Mouse (Mus musculus) heart, embryonic 10.5 days (tissue): ENCODE measurements around the gene Psmd2. TPM values are rescaled to one million over a fixed set of nuclear protein-coding genes. Genes with fewer than 3 reads are reported as not detected.
A peak's percentile ranks its signal among the peaks of the same experiment; 100 is the strongest.
"Not testable (repeated sequence)": the region's sequence is repeated elsewhere in the genome, so short reads cannot be mapped to it uniquely, and the experiment has no call there.

ENCODE experiments used
- DNase-seq: peaks from one replicate; pipeline ENCODE4 v3.0.0-alpha.2; 2017; ENCODE audit warnings: low spot score
- H3K27ac ChIP-seq: fragments of 300-500 bp; sonication (generic); 2 replicates; pipeline ENCODE4 v1.5.1; 2016; ENCODE audit warnings: mild to moderate bottlenecking
- H3K27me3 ChIP-seq: fragments of 300-500 bp; sonication (generic); 2 replicates; pipeline ENCODE4 v1.6.1; 2016; ENCODE audit warnings: mild to moderate bottlenecking; ENCODE audit not compliant: poor library complexity, insufficient read depth, severe bottlenecking
- H3K36me3 ChIP-seq: fragments of 300-500 bp; sonication (generic); 2 replicates; pipeline ENCODE4 v1.6.1; 2016; ENCODE audit warnings: mild to moderate bottlenecking, moderate library complexity
- H3K4me1 ChIP-seq: fragments of 300-500 bp; sonication (generic); 2 replicates; pipeline ENCODE4 v1.6.1; 2016; ENCODE audit warnings: mild to moderate bottlenecking
- H3K4me3 ChIP-seq: fragments of 300-500 bp; sonication (generic); 2 replicates; pipeline ENCODE4 v1.5.1; 2016; ENCODE audit warnings: mild to moderate bottlenecking, moderate library complexity
- H3K9me3 ChIP-seq: fragments of 300-500 bp; sonication (generic); 2 replicates; pipeline ENCODE4 v1.6.1; 2016; ENCODE audit warnings: mild to moderate bottlenecking, moderate library complexity
- WGBS: fragments of 180-500 bp; shearing (Covaris S2); methylation state at CpG from one replicate; pipeline ENCODE4 v1.1.7; 2016; 5-methylcytosine and 5-hydroxymethylcytosine counted together
- polyA plus RNA-seq: library from polyadenylated mRNA; unstranded; fragments of >200 nt; fragmentation: Nextera tagmentation; extraction: Ambion mirVana; gene quantifications from 2 replicates; pipeline ENCODE4 v1.2.1, GENCODE M21; 2016

Psmd2 gene
- polyA plus RNA-seq, 1 experiment from 2014 or later = 393 TPM

DNA sequence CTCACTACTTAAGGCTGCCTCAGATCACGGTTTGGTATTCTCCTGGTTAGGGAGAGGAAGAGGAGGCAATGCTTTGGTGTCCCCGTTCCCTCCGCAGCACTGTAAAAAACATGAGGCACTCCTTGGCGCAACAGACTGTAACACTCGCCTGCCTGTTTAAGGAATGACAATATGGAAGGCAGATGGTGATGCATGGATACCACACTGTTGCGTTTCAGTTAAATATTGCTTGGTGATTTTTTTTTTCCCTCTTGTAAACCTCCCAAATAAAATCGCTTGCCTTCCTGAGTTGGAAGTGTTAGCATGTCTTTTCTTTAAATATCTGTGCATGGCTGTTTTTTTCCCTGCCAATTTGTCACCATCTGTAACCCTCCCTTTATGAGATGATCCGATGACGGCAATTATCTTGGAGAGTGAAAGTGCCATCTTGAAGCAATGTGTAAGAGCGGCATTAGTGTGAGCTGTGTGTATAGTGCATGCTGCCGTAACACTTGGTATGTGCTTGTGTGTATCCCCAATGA is 22.5 kb upstream of the Psmd2 start:
- Histone ChIP-seq H3K4me1 (peaks cover 10% of the 10 kb centered on the region; the same call in 1 of the 2 replicates), H3K36me3 (no peaks in the 10 kb centered on the region), H3K27ac (no peak overlapping the region), H3K4me3 (no peak overlapping the region), H3K27me3 (peaks cover 32% of the 10 kb centered on the region), H3K9me3 (no peaks in the 10 kb centered on the region)
- 55% methylated on average over 11 of the region's 11 CpGs for WGBS
- no peak for DNase-seq

DNA sequence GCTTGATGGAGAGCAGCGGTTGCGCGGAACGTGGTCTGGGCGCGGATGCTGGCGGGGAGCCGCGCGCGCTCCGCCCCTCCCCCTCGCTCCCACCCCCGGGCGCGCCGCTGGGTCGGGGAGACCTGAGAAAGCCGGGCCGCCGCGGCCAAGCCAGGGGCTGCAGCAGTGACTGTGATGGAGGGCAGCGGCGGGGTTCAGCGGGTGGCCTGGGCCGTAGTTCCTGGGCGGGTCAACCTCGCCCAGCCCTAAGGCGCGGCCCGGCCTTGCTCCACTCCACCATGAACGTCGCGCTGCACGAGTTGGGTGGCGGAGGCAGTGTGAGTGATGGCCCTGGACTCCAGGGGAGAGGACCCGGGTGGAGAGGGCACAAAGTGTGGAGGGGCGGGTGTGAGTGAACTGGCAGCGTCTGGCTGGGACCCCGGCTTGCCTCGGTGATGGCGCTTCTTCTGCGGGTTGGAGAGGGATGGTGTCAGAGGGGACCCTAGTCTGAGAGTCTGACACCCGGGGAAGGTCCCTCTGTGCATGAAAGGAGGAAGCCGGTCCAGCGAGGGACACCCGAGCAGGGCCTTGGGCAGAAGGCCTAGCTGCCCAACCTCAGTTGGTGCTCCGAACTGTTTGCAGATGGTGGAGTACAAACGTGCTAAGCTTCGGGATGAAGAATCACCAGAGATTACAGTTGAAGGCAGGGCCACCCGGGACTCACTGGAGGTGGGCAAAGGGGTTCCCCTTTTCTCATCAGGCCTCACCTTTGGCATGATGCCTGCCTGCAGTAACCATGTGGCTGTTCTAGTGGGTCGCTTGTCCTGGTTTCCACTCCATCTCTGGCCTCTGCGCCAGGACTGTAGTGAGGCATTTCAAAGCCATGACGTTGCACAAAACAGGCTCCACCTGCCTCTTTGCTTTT is 21.5 kb upstream of the Psmd2 start, which contains the start of gene Ece2:
Ece2 (plus strand) TSS at position 98 of the 904 bp plus-strand sequence.
- Histone ChIP-seq H3K36me3 (no peaks in the 10 kb centered on the region), H3K4me1 (peaks cover 10% of the 10 kb centered on the region; the same call in 1 of the 2 replicates), H3K27ac (peak within 1 kb of the TSS; percentile 80), H3K9me3 (no peaks in the 10 kb centered on the region), H3K27me3 (peaks cover 32% of the 10 kb centered on the region), H3K4me3 (peak within 1 kb of the TSS; percentile 73)
- no peak for DNase-seq
- 7% methylated on average over 53 of the region's 54 CpGs for WGBS

DNA sequence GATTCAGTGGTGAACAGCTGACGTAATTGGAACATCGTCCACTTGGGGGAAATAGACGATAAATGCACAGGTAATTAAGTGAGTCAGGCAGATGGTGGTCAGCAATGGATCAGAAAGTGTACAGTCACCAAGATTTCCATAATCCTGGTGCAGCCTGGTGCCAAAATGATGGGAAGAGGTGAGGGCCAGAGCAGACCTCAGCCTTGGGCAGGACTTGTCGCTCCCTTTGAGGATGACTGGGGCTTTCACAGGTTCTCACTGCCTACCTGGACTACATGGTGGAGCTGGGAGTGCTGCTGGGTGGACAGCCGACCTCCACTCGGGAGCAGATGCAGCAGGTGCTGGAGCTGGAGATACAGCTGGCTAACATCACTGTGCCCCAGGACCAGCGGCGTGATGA is 14.0 kb upstream of the Psmd2 start:
- no peaks in the 10 kb centered on the region for H3K4me1 ChIP-seq
- H3K36me3 ChIP-seq = no peaks in the 10 kb centered on the region
- 80% methylated on average over 8 of the region's 8 CpGs for WGBS
- H3K27me3 ChIP-seq = no peaks in the 10 kb centered on the region
- no peak overlapping the region for H3K4me3 ChIP-seq
- DNase-seq = no peak
- no peaks in the 10 kb centered on the region for H3K9me3 ChIP-seq
- no peak overlapping the region for H3K27ac ChIP-seq

DNA sequence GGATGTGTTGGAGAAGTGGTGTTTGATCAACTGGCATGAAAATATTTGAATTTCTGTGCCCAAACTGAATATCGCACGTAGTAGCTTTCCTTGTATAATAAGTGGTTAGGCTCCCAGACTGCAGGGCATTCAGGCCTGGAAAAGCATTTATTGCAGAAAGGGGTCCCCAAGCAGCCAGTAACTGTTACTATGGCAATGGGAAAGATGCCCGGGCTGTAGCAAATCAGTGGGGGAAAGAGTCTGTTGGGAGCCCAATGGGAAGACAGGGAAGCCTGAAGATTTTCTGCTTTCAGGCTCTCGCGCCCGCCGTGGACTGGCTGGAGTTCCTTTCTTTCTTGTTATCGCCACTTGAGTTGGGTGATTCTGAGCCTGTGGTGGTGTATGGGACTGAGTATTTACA is 13.1 kb upstream of the Psmd2 start:
- Histone ChIP-seq H3K4me1 (no peaks in the 10 kb centered on the region), H3K4me3 (no peak overlapping the region), H3K27me3 (no peaks in the 10 kb centered on the region), H3K9me3 (no peaks in the 10 kb centered on the region), H3K27ac (no peak overlapping the region), H3K36me3 (no peaks in the 10 kb centered on the region)
- DNase-seq = no peak
- WGBS = 83% methylated on average over 8 of the region's 8 CpGs

DNA sequence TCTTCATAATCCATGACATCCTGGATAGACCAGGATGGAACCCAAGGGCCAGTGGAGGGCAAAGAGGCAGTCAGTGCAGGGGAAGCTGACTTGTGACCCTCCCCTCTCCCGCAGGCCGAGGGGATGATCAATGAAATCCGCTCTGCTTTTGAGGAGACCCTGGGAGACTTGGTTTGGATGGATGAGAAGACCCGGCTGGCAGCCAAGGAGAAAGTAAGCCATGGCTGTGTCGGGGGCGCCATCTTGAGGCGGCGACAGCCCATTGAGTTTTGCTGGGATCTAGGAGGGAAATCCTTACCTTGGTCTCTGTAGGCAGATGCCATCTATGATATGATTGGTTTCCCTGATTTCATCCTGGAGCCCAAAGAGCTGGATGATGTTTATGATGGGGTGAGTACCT is 9.3 kb upstream of the Psmd2 start:
- 5% methylated on average over 8 of the region's 8 CpGs for WGBS

DNA sequence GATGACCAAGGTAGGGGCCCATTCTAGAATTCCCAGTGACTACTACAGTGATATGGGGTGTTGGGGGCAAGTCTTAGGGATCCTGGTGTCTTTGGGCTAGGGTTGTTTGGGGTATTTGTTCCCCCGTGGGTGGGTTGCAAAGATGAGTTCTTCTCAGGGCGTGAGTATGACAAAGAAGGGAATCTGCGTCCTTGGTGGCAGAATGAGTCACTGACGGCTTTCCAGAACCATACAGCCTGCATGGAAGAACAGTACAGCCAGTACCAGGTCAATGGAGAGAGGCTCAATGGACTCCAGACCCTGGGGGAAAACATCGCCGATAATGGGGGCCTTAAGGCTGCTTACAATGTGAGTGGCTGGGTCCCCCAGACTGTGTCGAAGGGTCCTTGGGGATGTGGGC is 7.5 kb upstream of the Psmd2 start:
- no peaks in the 10 kb centered on the region for H3K4me1 ChIP-seq
- H3K4me3 ChIP-seq = no peak overlapping the region
- H3K27me3 ChIP-seq = 0 out of 2 replicates have a peak, but pooled peaks cover 9% of the 10 kb centered on the region
- WGBS = 81% methylated on average over 7 of the region's 7 CpGs
- H3K36me3 ChIP-seq = no peaks in the 10 kb centered on the region
- DNase-seq = no peak
- H3K27ac ChIP-seq = no peak overlapping the region
- no peaks in the 10 kb centered on the region for H3K9me3 ChIP-seq

More for the DNA sequence above, 9.3 kb upstream of the Psmd2 start:
- DNase-seq = no peak
- Histone ChIP-seq H3K4me3 (no peak overlapping the region), H3K36me3 (no peaks in the 10 kb centered on the region), H3K27me3 (0 out of 2 replicates have a peak, but pooled peaks cover 9% of the 10 kb centered on the region), H3K4me1 (no peaks in the 10 kb centered on the region), H3K9me3 (no peaks in the 10 kb centered on the region), H3K27ac (no peak overlapping the region)

DNA sequence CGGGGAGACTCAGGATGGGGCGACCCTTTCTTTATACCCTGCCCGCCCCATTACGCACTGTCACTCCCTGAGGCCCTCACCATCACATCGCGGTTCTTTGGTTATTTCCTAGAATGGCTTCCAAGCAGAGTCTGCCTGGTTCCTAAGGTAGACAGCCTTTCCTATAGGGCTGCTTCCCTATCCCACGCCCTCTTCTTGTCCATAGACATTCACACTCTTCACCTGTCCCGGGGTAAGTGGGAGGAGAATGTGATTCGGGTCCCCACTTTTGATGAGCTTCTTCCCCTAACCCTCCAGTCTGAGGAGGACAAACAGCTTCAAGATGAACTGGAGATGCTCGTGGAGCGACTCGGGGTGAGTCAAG is 477 bp downstream of the Psmd2 start:
- H3K9me3 ChIP-seq = no peaks in the 10 kb centered on the region
- peak overlapping the region; percentile 93 for H3K4me3 ChIP-seq
- H3K36me3 ChIP-seq = peaks cover 29% of the 10 kb centered on the region
- no peak for DNase-seq
- H3K27me3 ChIP-seq = no peaks in the 10 kb centered on the region
- WGBS = 9% methylated on average over 12 of the region's 12 CpGs
- peaks cover 12% of the 10 kb centered on the region for H3K4me1 ChIP-seq
- peak overlapping the region; percentile 89 for H3K27ac ChIP-seq

DNA sequence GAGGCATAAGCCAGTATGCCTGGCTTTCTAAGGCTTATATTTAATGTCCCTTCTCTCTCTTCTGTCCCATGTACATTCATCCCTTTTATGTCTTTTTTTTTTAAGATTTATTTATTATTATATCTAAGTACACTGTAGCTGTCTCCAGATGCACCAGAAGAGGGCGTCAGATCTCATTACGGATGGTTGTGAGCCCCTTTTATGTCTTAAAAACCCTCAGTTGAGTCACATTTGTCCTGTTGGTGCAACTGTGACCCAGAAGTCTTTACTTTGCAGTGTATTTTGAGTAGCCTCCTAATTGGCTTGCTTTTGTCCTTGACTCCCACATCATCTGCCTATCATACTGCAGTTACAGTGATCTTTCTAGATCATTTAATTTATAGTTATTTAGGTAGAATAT is 1.9 kb downstream of the Psmd2 start:
- DNase-seq = no peak
- H3K4me1 ChIP-seq = peaks cover 12% of the 10 kb centered on the region
- 63% methylated on average over 2 of the region's 2 CpGs for WGBS
- no peaks in the 10 kb centered on the region for H3K9me3 ChIP-seq
- no peak overlapping the region for H3K4me3 ChIP-seq
- no peaks in the 10 kb centered on the region for H3K27me3 ChIP-seq
- H3K27ac ChIP-seq = no peak overlapping the region
- H3K36me3 ChIP-seq = peaks cover 43% of the 10 kb centered on the region

DNA sequence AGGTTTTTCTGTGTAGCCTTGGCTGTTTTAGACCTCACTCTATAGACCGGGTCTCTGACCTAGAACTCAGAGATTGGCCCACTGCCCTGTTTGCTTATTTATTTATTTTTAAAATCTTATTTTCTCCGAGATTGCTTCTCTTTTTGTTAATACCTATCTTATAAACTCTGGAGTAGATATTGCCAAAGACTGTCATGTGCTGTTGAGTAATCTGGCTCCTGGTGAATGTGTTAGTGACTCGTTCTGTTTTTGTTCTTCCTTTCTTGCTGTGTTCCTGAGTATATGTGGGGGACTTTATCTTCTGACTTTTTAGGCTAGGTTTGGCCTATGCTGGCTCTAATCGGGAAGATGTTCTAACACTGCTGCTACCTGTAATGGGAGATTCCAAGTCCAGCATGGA is 6.2 kb downstream of the Psmd2 start:
- H3K36me3 ChIP-seq = peaks cover 86% of the 10 kb centered on the region
- H3K4me1 ChIP-seq = peaks cover 5% of the 10 kb centered on the region
- H3K27me3 ChIP-seq = no peaks in the 10 kb centered on the region
- no peak overlapping the region for H3K27ac ChIP-seq
- H3K4me3 ChIP-seq = no peak overlapping the region
- no peak for DNase-seq
- no peaks in the 10 kb centered on the region for H3K9me3 ChIP-seq
- WGBS = 86% methylated on average over 4 of the region's 4 CpGs

DNA sequence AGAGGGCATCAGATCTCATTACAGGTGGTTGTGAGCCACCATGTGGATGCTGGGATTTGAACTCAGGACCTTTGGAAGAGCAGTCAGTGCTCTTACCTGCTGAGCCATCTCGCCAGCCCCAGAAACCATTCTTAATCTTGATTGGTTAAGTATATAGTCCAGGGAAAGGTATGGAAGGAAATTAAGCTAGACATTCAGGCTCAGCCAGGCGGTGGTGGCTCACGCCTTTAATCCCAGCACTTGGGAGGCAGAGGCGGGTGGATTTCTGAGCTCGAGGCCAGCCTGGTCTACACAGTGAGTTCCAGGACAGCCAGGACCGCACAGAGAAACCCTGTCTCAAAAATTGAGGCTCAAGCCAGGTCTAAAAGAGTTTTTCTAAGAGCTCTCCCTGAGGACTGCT is 16.6 kb downstream of the Psmd2 start, which contains the start of gene Eif4g1:
Eif4g1 (plus strand) TSS at position 301 of the 400 bp plus-strand sequence.
- WGBS = 90% methylated on average over 5 of the region's 6 CpGs
- H3K9me3 ChIP-seq, H3K27ac ChIP-seq, H3K4me3 ChIP-seq, DNase-seq, H3K4me1 ChIP-seq, H3K27me3 ChIP-seq: not testable (repeated sequence)
- H3K36me3 ChIP-seq = peaks cover 18% of the 10 kb centered on the region

DNA sequence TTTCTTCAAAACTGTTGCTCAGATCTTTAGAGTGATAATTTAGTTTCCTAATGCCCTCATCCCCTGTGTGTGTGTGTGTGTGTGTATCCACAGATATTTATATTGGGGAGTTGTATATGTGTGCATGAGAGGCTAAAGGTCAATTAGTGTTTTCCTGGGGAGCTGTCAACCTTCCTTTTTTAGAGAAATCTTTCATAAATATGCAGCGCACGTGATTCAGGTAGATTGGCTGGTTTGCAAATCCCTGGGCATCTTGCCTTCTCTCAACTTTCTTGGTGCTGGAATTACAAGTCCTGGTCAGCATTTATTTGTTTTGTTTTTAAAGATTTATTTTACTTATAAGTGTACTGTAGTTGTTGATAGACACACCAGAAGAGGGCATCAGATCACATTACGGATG is 18.8 kb downstream of the Psmd2 start:
- Histone ChIP-seq H3K36me3 (peaks cover 16% of the 10 kb centered on the region), H3K9me3 (no peaks in the 10 kb centered on the region), H3K4me3 (no peak overlapping the region), H3K27ac (no peak overlapping the region), H3K27me3 (no peaks in the 10 kb centered on the region), H3K4me1 (peaks cover 17% of the 10 kb centered on the region)
- 90% methylated on average over 3 of the region's 3 CpGs for WGBS
- DNase-seq = no peak

DNA sequence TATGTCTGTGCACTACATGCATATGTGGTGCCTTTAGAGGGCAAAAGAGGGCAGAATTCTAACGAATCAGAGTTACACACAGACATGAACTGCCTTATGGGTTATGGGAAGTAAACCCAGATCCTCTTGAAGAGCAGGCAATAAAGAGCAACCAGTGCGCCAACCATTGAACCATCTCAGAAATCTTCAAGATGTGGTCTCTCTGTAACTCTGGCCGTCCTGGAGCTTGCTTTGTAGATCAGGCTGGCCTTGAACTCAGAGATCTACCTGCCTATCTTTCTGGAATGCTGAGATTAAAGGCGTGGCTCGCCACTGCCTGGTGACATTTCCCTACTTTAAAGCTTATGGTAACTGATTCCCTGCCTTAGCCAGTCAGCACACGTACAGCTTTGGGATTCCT is 20.4 kb downstream of the Psmd2 start:
- DNase-seq = no peak
- Histone ChIP-seq H3K27ac (no peak overlapping the region), H3K27me3 (no peaks in the 10 kb centered on the region), H3K4me1 (peaks cover 18% of the 10 kb centered on the region), H3K9me3 (no peaks in the 10 kb centered on the region), H3K36me3 (peaks cover 32% of the 10 kb centered on the region), H3K4me3 (peak overlapping the region; percentile 99)
- 22% methylated on average over 6 of the region's 6 CpGs for WGBS

DNA sequence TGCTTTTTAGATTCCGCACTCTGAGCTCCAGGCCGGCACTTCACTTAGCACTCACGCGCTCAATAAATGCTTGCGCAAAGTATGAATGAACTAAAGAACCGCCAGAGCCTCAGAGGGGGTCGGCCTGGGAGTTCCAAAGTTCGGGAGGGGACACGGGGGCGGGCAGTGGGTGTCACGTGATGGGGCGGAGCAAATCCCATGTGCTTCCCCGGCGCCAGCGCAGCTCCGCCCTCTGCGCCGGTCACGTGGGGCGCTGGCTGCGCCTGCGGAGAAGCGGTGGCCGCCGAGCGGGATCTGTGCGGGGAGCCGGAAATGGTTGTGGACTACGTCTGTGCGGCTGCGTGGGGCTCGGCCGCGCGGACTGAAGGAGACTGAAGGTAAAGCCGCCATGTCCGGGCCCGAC is 21.0 kb downstream of the Psmd2 start:
- peak overlapping the region; percentile 99 for H3K4me3 ChIP-seq
- H3K27me3 ChIP-seq = no peaks in the 10 kb centered on the region
- peaks cover 18% of the 10 kb centered on the region for H3K4me1 ChIP-seq
- H3K9me3 ChIP-seq = no peaks in the 10 kb centered on the region
- DNase-seq = peak; percentile 97
- WGBS = under 1% methylated on average over 38 of the region's 38 CpGs
- peaks cover 38% of the 10 kb centered on the region for H3K36me3 ChIP-seq
- peak overlapping the region; percentile 98 for H3K27ac ChIP-seq
